Comparison of ENCODE assay signal across 15 mouse cellular contexts in the genomic region with DNA sequence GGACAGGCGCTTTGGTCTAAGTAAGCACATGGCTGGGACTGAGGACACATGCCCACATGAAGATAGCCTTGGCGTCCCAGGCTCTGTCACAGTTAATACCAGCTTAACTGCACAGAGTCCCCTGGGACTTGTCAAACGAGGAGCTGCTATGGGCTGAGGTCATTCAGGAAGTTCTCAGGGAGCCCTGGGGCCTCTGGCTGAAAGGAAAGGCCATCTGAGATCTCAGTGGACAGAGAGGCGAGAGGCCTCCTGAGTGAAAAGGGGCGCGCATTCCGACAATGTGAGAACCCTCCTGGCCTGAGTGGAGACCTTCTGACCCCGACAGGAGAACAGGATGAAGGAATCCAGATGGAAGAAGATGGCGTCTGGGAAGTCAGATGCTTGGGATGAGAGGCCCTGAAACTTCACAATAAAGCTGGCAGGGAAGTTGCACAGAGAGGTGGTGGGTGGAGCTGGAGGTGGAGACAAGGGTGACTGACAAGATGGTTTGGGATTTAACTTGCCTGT. TPM values are rescaled to one million over a fixed set of nuclear protein-coding genes. Genes with fewer than 3 reads are reported as not detected.
DNase-seq lines count a peak whose midpoint lies in the region; ATAC-seq and TF ChIP-seq lines count a peak whose summit lies in the region.
"Had no signal": no experiment of that assay in that cellular context is flagged by ENCODE, and none has a peak within 500 bp of the region (broad histone marks: within the 10 kb centered on the region; RNA-seq: fewer than 3 reads in every experiment).

No protein-coding gene starts in this region.

- peak; percentile 54 for DNase-seq in forebrain, embryonic 11.5 days (ENCODE audit: low spot score)
- DNase-seq in lung, embryonic 14.5 days: peak; percentile 32
- no peak for DNase-seq in lung, adult 18-20 months
- DNase-seq in retina, postnatal 1 day: peak; percentile 12
- DNase-seq in adrenal gland, postnatal 10 days: no peak
- DNase-seq in right cerebral cortex, adult 2 months (ENCODE audit: low spot score in 2 of 2): no peak
- DNase-seq: adrenal gland, adult 8-10 months; cerebellum, adult 11 months; thymus, postnatal 4 days had no signal

- no peak for ATAC-seq in forebrain, embryonic 11.5 days (replicated peaks; ENCODE audit: low FRiP score)
- no peak for ATAC-seq in forebrain, embryonic 16.5 days
- peak; percentile 44; the same call in 1 of the 2 replicates for ATAC-seq in lung, embryonic 14.5 days (ENCODE audit: insufficient read depth)
- ATAC-seq in heart, embryonic 14.5 days (ENCODE audit: insufficient number of reproducible peaks, insufficient read depth, low FRiP score, low read depth): peak; percentile 55; the same call in 1 of the 2 replicates

- H3K4me3 ChIP-seq in forebrain, embryonic 11.5 days (ENCODE audit: low read depth, low read length): no peak overlapping the region
- no peak overlapping the region for H3K4me3 ChIP-seq in forebrain, embryonic 16.5 days (replicated peaks; ENCODE audit: low read length)
- no peak overlapping the region for H3K4me3 ChIP-seq in lung, embryonic 14.5 days (ENCODE audit: low read depth, low read length)
- no peak overlapping the region for H3K4me3 ChIP-seq in heart, embryonic 14.5 days (ENCODE audit: control insufficient read depth in 1 of 2, insufficient read depth in 1 of 2, low read depth in 1 of 2, low read length in 2 of 2)
- H3K4me3 ChIP-seq: embryonic facial prominence, embryonic 13.5 days; hindbrain, embryonic 12.5 days; limb, embryonic 15.5 days; midbrain, embryonic 12.5 days had no signal

- H3K4me2 ChIP-seq in forebrain, embryonic 11.5 days (ENCODE audit: low read depth, low read length, severe bottlenecking): no peak overlapping the region
- H3K4me2 ChIP-seq in forebrain, embryonic 16.5 days (ENCODE audit: low read length): no peak overlapping the region
- H3K4me2 ChIP-seq in lung, embryonic 14.5 days: no peak overlapping the region
- H3K4me2 ChIP-seq in heart, embryonic 14.5 days (ENCODE audit: low read length): no peak overlapping the region
- H3K4me2 ChIP-seq: embryonic facial prominence, embryonic 13.5 days; hindbrain, embryonic 12.5 days; limb, embryonic 15.5 days; midbrain, embryonic 12.5 days had no signal

- no peaks in the 10 kb centered on the region for H3K9me3 ChIP-seq in forebrain, embryonic 11.5 days (ENCODE audit: control insufficient read depth, low read length)
- no peaks in the 10 kb centered on the region for H3K9me3 ChIP-seq in forebrain, embryonic 16.5 days (ENCODE audit: control insufficient read depth, low read length)
- no peaks in the 10 kb centered on the region for H3K9me3 ChIP-seq in lung, embryonic 14.5 days (ENCODE audit: low read depth, low read length)
- H3K9me3 ChIP-seq in heart, embryonic 14.5 days (ENCODE audit: control insufficient read depth, low read length): no peaks in the 10 kb centered on the region
- H3K9me3 ChIP-seq: embryonic facial prominence, embryonic 13.5 days; hindbrain, embryonic 12.5 days; limb, embryonic 15.5 days; midbrain, embryonic 12.5 days had no signal

- 51% methylated on average over 9 of the region's 9 CpGs for WGBS in forebrain, embryonic 11.5 days
- WGBS in forebrain, embryonic 16.5 days: 60% methylated on average over 9 of the region's 9 CpGs
- WGBS in lung, embryonic 14.5 days: 31% methylated on average over 9 of the region's 9 CpGs
- WGBS in heart, embryonic 14.5 days: 11% methylated on average over 9 of the region's 9 CpGs

- H3K27ac ChIP-seq in forebrain, embryonic 11.5 days (ENCODE audit: low read depth, low read length): no peak overlapping the region
- no peak overlapping the region for H3K27ac ChIP-seq in forebrain, embryonic 16.5 days (ENCODE audit: low read length)
- H3K27ac ChIP-seq in lung, embryonic 14.5 days (ENCODE audit: low read depth): peak overlapping the region; percentile 36; the same call in 1 of the 2 replicates
- H3K27ac ChIP-seq in heart, embryonic 14.5 days (replicated peaks in 1 of 2; ENCODE audit: control insufficient read depth in 1 of 2, insufficient read depth in 1 of 2, low read depth in 2 of 2, low read length in 2 of 2): peak overlapping the region; percentile 65 to 74
- H3K27ac ChIP-seq: embryonic facial prominence, embryonic 13.5 days; hindbrain, embryonic 12.5 days; limb, embryonic 15.5 days; midbrain, embryonic 12.5 days had no signal

- no peaks in the 10 kb centered on the region for H3K27me3 ChIP-seq in forebrain, embryonic 11.5 days (ENCODE audit: control insufficient read depth, insufficient read depth, low read length)
- no peaks in the 10 kb centered on the region for H3K27me3 ChIP-seq in forebrain, embryonic 16.5 days (replicated peaks; ENCODE audit: control insufficient read depth, insufficient read depth, low read length)
- no peaks in the 10 kb centered on the region for H3K27me3 ChIP-seq in lung, embryonic 14.5 days (ENCODE audit: insufficient read depth, low read length)
- H3K27me3 ChIP-seq in heart, embryonic 14.5 days (ENCODE audit: control insufficient read depth, insufficient read depth, low read length): no peaks in the 10 kb centered on the region
- H3K27me3 ChIP-seq: embryonic facial prominence, embryonic 13.5 days; hindbrain, embryonic 12.5 days; limb, embryonic 15.5 days; midbrain, embryonic 12.5 days had no signal

- TF ChIP-seq CTCF in lung, embryonic 14.5 days (IDR thresholded peaks at IDR 0.05; ENCODE audit: low read depth): no peak

- no peak overlapping the region for H3K9ac ChIP-seq in forebrain, embryonic 11.5 days (ENCODE audit: low read length)
- H3K9ac ChIP-seq in forebrain, embryonic 16.5 days (replicated peaks; ENCODE audit: low read depth, low read length): no peak overlapping the region
- H3K9ac ChIP-seq in lung, embryonic 14.5 days: no peak overlapping the region
- no peak overlapping the region for H3K9ac ChIP-seq in heart, embryonic 14.5 days (ENCODE audit: low read length)
- H3K9ac ChIP-seq: embryonic facial prominence, embryonic 13.5 days; hindbrain, embryonic 12.5 days; limb, embryonic 15.5 days; midbrain, embryonic 12.5 days had no signal

- H3K36me3 ChIP-seq in forebrain, embryonic 11.5 days (ENCODE audit: control insufficient read depth, insufficient read depth, low read length): no peaks in the 10 kb centered on the region
- no peaks in the 10 kb centered on the region for H3K36me3 ChIP-seq in forebrain, embryonic 16.5 days (ENCODE audit: control insufficient read depth, insufficient read depth)
- no peaks in the 10 kb centered on the region for H3K36me3 ChIP-seq in lung, embryonic 14.5 days (ENCODE audit: insufficient read depth)
- no peaks in the 10 kb centered on the region for H3K36me3 ChIP-seq in heart, embryonic 14.5 days (ENCODE audit: control insufficient read depth, insufficient read depth, low read length)
- H3K36me3 ChIP-seq: embryonic facial prominence, embryonic 13.5 days; hindbrain, embryonic 12.5 days; limb, embryonic 15.5 days; midbrain, embryonic 12.5 days had no signal

- no peaks in the 10 kb centered on the region for H3K4me1 ChIP-seq in forebrain, embryonic 11.5 days (replicated peaks; ENCODE audit: control insufficient read depth, insufficient read depth, low read length)
- H3K4me1 ChIP-seq in forebrain, embryonic 16.5 days (replicated peaks; ENCODE audit: control insufficient read depth, insufficient read depth, low read length): no peaks in the 10 kb centered on the region
- H3K4me1 ChIP-seq in lung, embryonic 14.5 days (ENCODE audit: insufficient read depth): peaks cover 4% of the 10 kb centered on the region
- peaks cover 10 to 12% of the 10 kb centered on the region in 2 experiments for H3K4me1 ChIP-seq in heart, embryonic 14.5 days (ENCODE audit: control insufficient read depth in 2 of 2, insufficient read depth in 2 of 2, low read length in 2 of 2)
- H3K4me1 ChIP-seq: hindbrain, embryonic 12.5 days; midbrain, embryonic 12.5 days had no signal

RNA-seq across cellular contexts. Expression of a gene that starts 22.2 kb away (rescaled TPM):
- polyA plus RNA-seq in forebrain, embryonic 11.5 days (2014; fragmentation: Nextera tagmentation; extraction: Ambion mirVana): 20.5 TPM in 2 replicates
- 3.7 and 5.0 TPM in 2 replicates for polyA plus RNA-seq in forebrain, embryonic 16.5 days (2015; fragmentation: Nextera tagmentation; extraction: Ambion mirVana)
- polyA plus RNA-seq in lung, embryonic 14.5 days (2014; fragmentation: Nextera tagmentation; extraction: Ambion mirVana): 92.3 and 93.8 TPM in 2 replicates
- 121 and 127 TPM in 2 replicates for polyA plus RNA-seq in heart, embryonic 14.5 days (2014; fragmentation: Nextera tagmentation; extraction: Ambion mirVana)
- total RNA-seq in adrenal gland, postnatal 10 days (2021): 100 to 1,000 TPM in 1 of 2 experiments, 10 to 100 TPM in 1; 47.6 to 103 TPM

Comparison
In these comparisons a context has a peak if more than half of its experiments do, and no peak if none do; other contexts are left out.
1. DNase-seq: peak in forebrain, embryonic 11.5 days (single experiment), lung, embryonic 14.5 days (single experiment) and retina, postnatal 1 day (single experiment); none in lung, adult 18-20 months (0 of 2), adrenal gland, postnatal 10 days (single experiment) and right cerebral cortex, adult 2 months (0 of 2).
2. ATAC-seq: peak in lung, embryonic 14.5 days (single experiment) and heart, embryonic 14.5 days (single experiment); none in forebrain, embryonic 11.5 days (single experiment) and forebrain, embryonic 16.5 days (single experiment).
3. H3K27ac ChIP-seq: peak in lung, embryonic 14.5 days (single experiment) and heart, embryonic 14.5 days (2 of 2); none in forebrain, embryonic 11.5 days (single experiment) and forebrain, embryonic 16.5 days (single experiment).